In genomic region chr10:26827315-26827714, GRCm38 (mm10) we compare ENCODE assay signal across 14 mouse cellular contexts.
DNase-seq lines count a peak whose midpoint lies in the region; ATAC-seq and TF ChIP-seq lines count a peak whose summit lies in the region.
"Had no signal": no experiment of that assay in that cellular context is flagged by ENCODE, and none has a peak within 500 bp of the region (broad histone marks: within the 10 kb centered on the region; RNA-seq: fewer than 3 reads in every experiment).

No protein-coding gene starts in this region.

- no peaks in the 10 kb centered on the region for H3K9me3 ChIP-seq in hindbrain, embryonic 12.5 days (replicated peaks)
- no peaks in the 10 kb centered on the region for H3K9me3 ChIP-seq in hindbrain, postnatal 0 days (ENCODE audit: low read length)
- H3K9me3 ChIP-seq in forebrain, embryonic 12.5 days: no peaks in the 10 kb centered on the region
- no peaks in the 10 kb centered on the region for H3K9me3 ChIP-seq in hindbrain, embryonic 15.5 days
- no peaks in the 10 kb centered on the region for H3K9me3 ChIP-seq in neural tube, embryonic 12.5 days
- H3K9me3 ChIP-seq: heart, embryonic 12.5 days; liver, embryonic 15.5 days had no signal

- H3K4me1 ChIP-seq in hindbrain, embryonic 12.5 days: peaks cover 11% of the 10 kb centered on the region
- peaks cover 7% of the 10 kb centered on the region for H3K4me1 ChIP-seq in hindbrain, postnatal 0 days (ENCODE audit: insufficient read depth, low read length)
- peaks cover 34% of the 10 kb centered on the region for H3K4me1 ChIP-seq in forebrain, embryonic 12.5 days
- peaks cover 28% of the 10 kb centered on the region for H3K4me1 ChIP-seq in hindbrain, embryonic 15.5 days (replicated peaks)
- 0 out of 2 replicates have a peak, but pooled peaks cover 6% of the 10 kb centered on the region for H3K4me1 ChIP-seq in neural tube, embryonic 12.5 days

- no peak overlapping the region for H3K4me3 ChIP-seq in hindbrain, embryonic 12.5 days
- H3K4me3 ChIP-seq in hindbrain, postnatal 0 days (ENCODE audit: low read length): no peak overlapping the region
- no peak overlapping the region for H3K4me3 ChIP-seq in forebrain, embryonic 12.5 days (replicated peaks)
- no peak overlapping the region for H3K4me3 ChIP-seq in hindbrain, embryonic 15.5 days
- no peak overlapping the region for H3K4me3 ChIP-seq in neural tube, embryonic 12.5 days
- H3K4me3 ChIP-seq: heart, embryonic 12.5 days; liver, embryonic 15.5 days had no signal

- peak; percentile 88 for ATAC-seq in hindbrain, embryonic 12.5 days (ENCODE audit: low FRiP score)
- ATAC-seq in hindbrain, postnatal 0 days: no peak
- ATAC-seq in forebrain, embryonic 12.5 days (ENCODE audit: low FRiP score): peak; percentile 81
- ATAC-seq in hindbrain, embryonic 15.5 days (ENCODE audit: low FRiP score, low read depth): peak; percentile 39; the same call in 1 of the 2 replicates
- peak; percentile 81 for ATAC-seq in neural tube, embryonic 12.5 days (ENCODE audit: low FRiP score, low read depth)
- ATAC-seq: CD4-positive, CD25-positive, alpha-beta regulatory T cell, adult 4 months had no signal

- H3K27me3 ChIP-seq in hindbrain, embryonic 12.5 days: no peaks in the 10 kb centered on the region
- no peaks in the 10 kb centered on the region for H3K27me3 ChIP-seq in hindbrain, postnatal 0 days (ENCODE audit: insufficient read depth, low read length)
- H3K27me3 ChIP-seq in forebrain, embryonic 12.5 days: no peaks in the 10 kb centered on the region
- no peaks in the 10 kb centered on the region for H3K27me3 ChIP-seq in hindbrain, embryonic 15.5 days
- no peaks in the 10 kb centered on the region for H3K27me3 ChIP-seq in neural tube, embryonic 12.5 days (replicated peaks)
- H3K27me3 ChIP-seq: heart, embryonic 12.5 days; liver, embryonic 15.5 days had no signal

- no peak for DNase-seq in hindbrain, postnatal 0 days (ENCODE audit: low spot score)
- no peak for DNase-seq in spleen, postnatal 4 days (ENCODE audit: low spot score in 2 of 2)
- DNase-seq in urinary bladder, adult 18-20 months (ENCODE audit: low spot score in 2 of 2): no peak
- no peak for DNase-seq in kidney, adult 8-10 months
- DNase-seq: cerebellum, adult 9-11 months; kidney, postnatal 10 days; lung, postnatal 4 days had no signal

- no peak overlapping the region for H3K9ac ChIP-seq in hindbrain, embryonic 12.5 days
- no peak overlapping the region for H3K9ac ChIP-seq in hindbrain, postnatal 0 days (replicated peaks; ENCODE audit: low read length)
- no peak overlapping the region for H3K9ac ChIP-seq in forebrain, embryonic 12.5 days
- no peak overlapping the region for H3K9ac ChIP-seq in hindbrain, embryonic 15.5 days
- no peak overlapping the region for H3K9ac ChIP-seq in neural tube, embryonic 12.5 days
- H3K9ac ChIP-seq: heart, embryonic 12.5 days; liver, embryonic 15.5 days had no signal

- WGBS in hindbrain, embryonic 12.5 days: 22% methylated on average over 5 of the region's 5 CpGs
- WGBS in hindbrain, postnatal 0 days: 28% methylated on average over 5 of the region's 5 CpGs
- 21% methylated on average over 5 of the region's 5 CpGs for WGBS in forebrain, embryonic 12.5 days
- WGBS in hindbrain, embryonic 15.5 days: 19% methylated on average over 5 of the region's 5 CpGs
- WGBS in neural tube, embryonic 12.5 days: 32% methylated on average over 5 of the region's 5 CpGs

- H3K27ac ChIP-seq in hindbrain, embryonic 12.5 days: peak overlapping the region; percentile 40
- H3K27ac ChIP-seq in hindbrain, postnatal 0 days: no peak overlapping the region; the same call in 1 of the 2 replicates
- H3K27ac ChIP-seq in forebrain, embryonic 12.5 days: peak overlapping the region; percentile 81
- H3K27ac ChIP-seq in hindbrain, embryonic 15.5 days (replicated peaks): peak overlapping the region; percentile 38
- no peak overlapping the region for H3K27ac ChIP-seq in neural tube, embryonic 12.5 days
- H3K27ac ChIP-seq: liver, embryonic 15.5 days had no signal

- no peak overlapping the region for H3K4me2 ChIP-seq in hindbrain, embryonic 12.5 days (replicated peaks)
- H3K4me2 ChIP-seq in hindbrain, postnatal 0 days (ENCODE audit: low read depth, low read length): no peak overlapping the region
- no peak overlapping the region; the same call in 1 of the 2 replicates for H3K4me2 ChIP-seq in forebrain, embryonic 12.5 days
- no peak overlapping the region for H3K4me2 ChIP-seq in hindbrain, embryonic 15.5 days
- no peak overlapping the region for H3K4me2 ChIP-seq in neural tube, embryonic 12.5 days (replicated peaks)
- H3K4me2 ChIP-seq: heart, embryonic 12.5 days; liver, embryonic 15.5 days had no signal

- no peak for TF ChIP-seq CTCF in hindbrain, postnatal 0 days (IDR thresholded peaks at IDR 0.05; ENCODE audit: low read depth)

- no peaks in the 10 kb centered on the region for H3K36me3 ChIP-seq in hindbrain, embryonic 12.5 days
- H3K36me3 ChIP-seq in hindbrain, postnatal 0 days (ENCODE audit: insufficient read depth, low read length): no peaks in the 10 kb centered on the region
- no peaks in the 10 kb centered on the region for H3K36me3 ChIP-seq in forebrain, embryonic 12.5 days (replicated peaks)
- no peaks in the 10 kb centered on the region for H3K36me3 ChIP-seq in hindbrain, embryonic 15.5 days
- no peaks in the 10 kb centered on the region for H3K36me3 ChIP-seq in neural tube, embryonic 12.5 days
- H3K36me3 ChIP-seq: heart, embryonic 12.5 days; liver, embryonic 15.5 days had no signal

Comparison
In these comparisons a context has a peak if more than half of its experiments do, and no peak if none do; other contexts are left out.
1. H3K27ac ChIP-seq: peak in hindbrain, embryonic 12.5 days (single experiment), forebrain, embryonic 12.5 days (single experiment) and hindbrain, embryonic 15.5 days (single experiment); none in hindbrain, postnatal 0 days (single experiment) and neural tube, embryonic 12.5 days (single experiment).